Mouse (Mus musculus) hindbrain, postnatal 0 days (tissue): ENCODE results near the gene Adamts20. TPM values are rescaled to one million over a fixed set of nuclear protein-coding genes. Genes with fewer than 3 reads are reported as not detected.

Experiments used
- ATAC-seq: fragments of 200-750 bp; cut with Nextera tagmentation; 2 replicates; pipeline ENCODE4 v1.8.0; 2017; ENCODE audit warnings: mild to moderate bottlenecking, moderate TSS enrichment, moderate library complexity
- DNase-seq: peaks from one replicate; pipeline ENCODE4 v3.0.0-alpha.2; 2015; ENCODE audit warnings: low spot score
- H3K27ac ChIP-seq: fragments of 300-500 bp; sonication (generic); 2 replicates; pipeline ENCODE4 v1.5.1; 2014; ENCODE audit warnings: mild to moderate bottlenecking
- H3K27me3 ChIP-seq: fragments of 300-500 bp; sonication (generic); 2 replicates; pipeline ENCODE4 v1.6.1; 2014; ENCODE audit warnings: low read length, mixed read lengths; ENCODE audit not compliant: insufficient read depth
- H3K36me3 ChIP-seq: fragments of 300-500 bp; sonication (generic); 2 replicates; pipeline ENCODE4 v1.6.1; 2014; ENCODE audit warnings: low read length, mixed read lengths; ENCODE audit not compliant: insufficient read depth
- H3K4me1 ChIP-seq: fragments of 300-500 bp; sonication (generic); 2 replicates; pipeline ENCODE4 v1.6.1; 2014; ENCODE audit warnings: antibody characterized with exemption, low read length, mixed read lengths; ENCODE audit not compliant: insufficient read depth
- H3K4me2 ChIP-seq: fragments of 300-500 bp; sonication (generic); 2 replicates; pipeline ENCODE4 v1.6.1; 2014; ENCODE audit warnings: low read depth, mild to moderate bottlenecking, low read length, moderate library complexity, mixed read lengths
- H3K4me3 ChIP-seq: fragments of 300-500 bp; sonication (generic); 2 replicates; pipeline ENCODE4 v1.5.1; 2014; ENCODE audit warnings: low read length
- H3K9ac ChIP-seq: fragments of 300-500 bp; sonication (generic); replicated peaks from 2 replicates; pipeline ENCODE4 v1.6.1; 2014; ENCODE audit warnings: mild to moderate bottlenecking, low read length, moderate library complexity, mixed read lengths
- H3K9me3 ChIP-seq: fragments of 300-500 bp; sonication (generic); 2 replicates; pipeline ENCODE4 v1.6.1; 2016; ENCODE audit warnings: low read length, mixed read lengths
- CTCF ChIP-seq: IDR thresholded peaks from 2 replicates; pipeline ENCODE4 v1.5.1; 2016; ENCODE audit warnings: antibody characterized with exemption, control low read depth, low read depth
- WGBS: fragments of 180-500 bp; shearing (Covaris S2); extraction: QIAGEN DNeasy Blood & Tissue Kit; methylation state at CpG from one replicate; pipeline ENCODE4 v1.1.7; 2014; 5-methylcytosine and 5-hydroxymethylcytosine counted together
- polyA plus RNA-seq: library from polyadenylated mRNA; unstranded; fragments of >200 nt; fragmentation: Nextera tagmentation; extraction: Ambion mirVana; gene quantifications from 2 replicates; pipeline ENCODE4 v1.2.1, GENCODE M21; 2015
- total RNA-seq: library from RNA; depleted of rRNA; stranded (reverse); fragments of >200 nt; gene quantifications from 2 replicates; pipeline ENCODE4 v1.2.3, GENCODE M21; 2014; rRNA removed

Gene Adamts20
- total and polyA plus RNA-seq, 2 experiments from 2014 or later, result 3.4 to 10.6 TPM

DNA sequence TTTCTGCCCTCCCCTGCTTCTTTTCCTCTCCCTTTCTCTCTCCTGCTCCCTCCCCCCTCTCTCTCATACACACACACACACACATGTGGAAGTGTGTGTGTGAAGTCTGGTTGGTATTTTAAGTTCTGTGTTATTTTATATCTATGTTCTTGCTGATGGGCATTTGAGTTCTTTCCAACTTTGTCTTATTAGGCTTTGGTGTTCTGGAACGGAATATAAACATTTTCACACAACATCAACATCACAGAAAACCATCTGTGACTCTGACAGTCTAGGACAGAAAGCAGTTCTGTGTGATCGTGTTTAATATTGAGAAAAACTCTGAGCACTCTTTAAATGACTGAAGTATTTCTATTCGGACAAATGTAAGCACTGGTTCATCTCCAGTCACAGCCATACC lies 229.1 kb downstream of the Adamts20 start:
- no peak for ATAC-seq
- DNase-seq, result no peak
- Histone ChIP-seq H3K9ac (no peak overlapping the region), H3K4me2 (no peak overlapping the region), H3K4me1 (no peaks in the 10 kb centered on the region), H3K27ac (no peak overlapping the region), H3K27me3 (no peaks in the 10 kb centered on the region), H3K4me3 (no peak overlapping the region), H3K36me3 (no peaks in the 10 kb centered on the region), H3K9me3 (no peaks in the 10 kb centered on the region)
- no peak for TF ChIP-seq CTCF
- 73% methylated on average over 3 of the region's 3 CpGs for WGBS

DNA sequence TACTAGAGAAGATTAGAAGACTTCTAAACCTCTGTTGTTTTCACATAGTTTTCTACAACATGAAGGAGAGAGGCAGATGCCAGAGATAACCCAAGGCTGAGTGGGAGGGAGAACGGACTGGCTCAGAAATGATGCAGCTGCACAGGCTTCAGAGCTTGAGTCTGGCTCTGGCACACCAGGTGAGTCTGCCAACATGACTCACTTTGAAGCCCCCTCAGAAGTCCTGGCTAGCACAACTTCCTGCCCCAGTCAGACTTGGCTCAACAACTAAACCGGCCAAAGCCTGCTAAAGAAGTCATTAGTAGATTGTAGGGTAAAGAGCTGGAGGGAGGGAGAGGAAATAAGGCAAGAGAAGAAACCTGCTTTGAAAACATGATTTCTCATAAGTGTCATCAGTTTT lies 230.0 kb downstream of the Adamts20 start:
- Histone ChIP-seq H3K4me3 (no peak overlapping the region), H3K27ac (no peak overlapping the region), H3K4me1 (no peaks in the 10 kb centered on the region), H3K4me2 (no peak overlapping the region), H3K27me3 (no peaks in the 10 kb centered on the region), H3K36me3 (no peaks in the 10 kb centered on the region), H3K9me3 (no peaks in the 10 kb centered on the region), H3K9ac (no peak overlapping the region)
- WGBS, result 71% methylated on average over 2 of the region's 2 CpGs
- no peak for TF ChIP-seq CTCF
- ATAC-seq (no peak), DNase-seq (no peak)

DNA sequence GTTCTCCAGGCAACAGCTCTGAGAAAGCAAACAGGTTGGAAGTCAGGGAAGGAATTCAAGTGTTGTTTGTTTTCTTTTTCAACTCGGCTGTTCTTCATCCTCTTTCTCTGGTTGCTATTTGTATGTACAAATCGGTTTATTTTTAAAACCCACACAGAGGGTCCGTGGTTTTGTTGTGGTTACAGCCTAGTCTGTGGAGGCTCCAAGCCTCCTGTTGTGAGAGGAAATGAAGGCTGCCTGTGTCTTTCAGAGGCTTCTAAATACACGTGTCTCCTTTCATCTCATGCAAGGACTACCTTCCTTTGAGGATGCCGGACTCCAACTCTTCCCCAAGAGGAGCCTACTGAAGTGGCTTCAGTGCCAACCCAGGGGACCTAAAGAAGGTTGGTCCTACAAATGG lies 234.0 kb downstream of the Adamts20 start:
- 48% methylated on average over 5 of the region's 5 CpGs for WGBS
- Histone ChIP-seq H3K9me3 (no peaks in the 10 kb centered on the region), H3K27ac (peak overlapping the region; percentile 20; the same call in 1 of the 2 replicates), H3K9ac (no peak overlapping the region), H3K4me3 (no peak overlapping the region), H3K27me3 (no peaks in the 10 kb centered on the region), H3K4me1 (no peaks in the 10 kb centered on the region), H3K4me2 (no peak overlapping the region), H3K36me3 (no peaks in the 10 kb centered on the region)
- TF ChIP-seq CTCF, result no peak
- DNase-seq (peak; percentile 15), ATAC-seq (no peak)

DNA sequence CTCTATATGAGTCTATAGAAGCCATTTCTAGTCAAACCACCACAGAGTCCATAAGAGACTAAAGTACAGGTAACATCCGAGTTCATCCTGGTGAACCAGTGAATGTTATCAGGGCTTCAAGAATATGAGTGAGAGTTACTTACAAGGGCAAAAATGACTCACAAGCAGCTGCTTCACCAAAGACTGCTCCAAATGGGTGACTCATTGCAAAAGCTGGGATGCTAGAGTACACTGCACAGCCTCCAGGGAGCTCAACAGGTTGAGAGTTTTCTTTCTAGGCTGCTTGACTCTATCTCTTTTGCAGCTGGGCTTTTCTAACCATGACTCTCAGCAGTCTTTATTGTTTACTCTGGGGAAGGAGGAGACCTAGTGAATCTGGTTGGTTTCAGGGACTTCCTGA lies 237.8 kb downstream of the Adamts20 start:
- Histone ChIP-seq H3K27ac (no peak overlapping the region), H3K36me3 (no peaks in the 10 kb centered on the region), H3K4me2 (no peak overlapping the region), H3K4me1 (peaks cover 5% of the 10 kb centered on the region; the same call in 1 of the 2 replicates), H3K9me3 (no peaks in the 10 kb centered on the region), H3K27me3 (no peaks in the 10 kb centered on the region), H3K9ac (no peak overlapping the region), H3K4me3 (no peak overlapping the region)
- no peak for ATAC-seq
- DNase-seq, result no peak
- 94% methylated on average over 1 of the region's 1 CpGs for WGBS
- TF ChIP-seq CTCF, result no peak

DNA sequence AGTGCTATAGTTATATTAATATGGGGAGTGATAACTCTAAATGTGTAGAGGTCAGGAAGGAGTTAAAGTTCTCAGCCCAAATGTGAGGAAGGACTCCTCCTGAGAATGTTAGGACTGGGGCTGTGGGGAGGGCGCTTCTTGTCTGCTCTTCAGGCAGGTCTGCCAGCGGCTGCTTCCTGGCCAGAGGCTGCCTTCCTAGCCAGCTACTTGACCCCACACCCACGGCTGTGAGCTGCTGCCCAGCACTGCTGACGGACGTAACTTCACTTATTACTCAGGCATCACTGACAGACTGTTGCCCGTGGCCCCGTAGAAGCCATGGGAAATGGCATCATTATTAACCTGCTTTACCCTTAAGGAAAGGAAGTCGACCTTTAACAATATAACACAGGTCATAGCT lies 242.1 kb downstream of the Adamts20 start:
- ATAC-seq, result no peak

DNA sequence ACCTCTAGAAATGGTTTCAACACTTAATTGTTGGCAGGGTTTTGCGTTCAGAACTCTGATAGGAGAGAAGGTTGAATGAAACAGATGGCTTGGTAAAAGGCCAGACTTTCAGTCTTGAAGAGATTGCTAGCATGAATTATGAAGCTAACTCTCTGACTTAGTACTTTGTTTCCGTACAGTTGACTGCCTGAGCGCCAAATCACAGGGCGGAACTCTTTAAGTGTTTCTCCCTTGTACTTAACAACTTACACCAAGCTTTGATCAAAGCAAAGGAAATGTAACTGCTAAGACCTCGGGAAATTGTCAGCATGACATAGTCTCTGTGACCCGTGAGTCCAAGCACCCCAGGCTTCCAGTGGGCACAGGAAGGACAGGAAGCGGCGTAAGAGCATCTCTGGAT lies 244.5 kb downstream of the Adamts20 start:
- Histone ChIP-seq H3K27me3 (no peaks in the 10 kb centered on the region), H3K4me3 (no peak overlapping the region), H3K9me3 (no peaks in the 10 kb centered on the region), H3K4me2 (no peak overlapping the region), H3K36me3 (no peaks in the 10 kb centered on the region), H3K4me1 (peaks cover 10% of the 10 kb centered on the region), H3K27ac (no peak overlapping the region), H3K9ac (no peak overlapping the region)
- DNase-seq (no peak), ATAC-seq (no peak)
- 57% methylated on average over 8 of the region's 8 CpGs for WGBS
- no peak for TF ChIP-seq CTCF

More for the DNA sequence above, 242.1 kb downstream of the Adamts20 start:
- Histone ChIP-seq H3K27ac (no peak overlapping the region), H3K9ac (no peak overlapping the region), H3K4me3 (no peak overlapping the region), H3K4me1 (peaks cover 10% of the 10 kb centered on the region), H3K4me2 (no peak overlapping the region), H3K27me3 (no peaks in the 10 kb centered on the region), H3K9me3 (no peaks in the 10 kb centered on the region), H3K36me3 (no peaks in the 10 kb centered on the region)
- no peak for TF ChIP-seq CTCF
- DNase-seq, result no peak
- WGBS, result 34% methylated on average over 8 of the region's 8 CpGs

Other genes with a start within 250 kb of the Adamts20 start
- 3.0 and 3.7 TPM in 2 replicates for gene Pus7l, start 78.1 kb upstream of the Adamts20 start, total RNA-seq
- 4.8 and 6.7 TPM in 2 replicates for gene Pus7l, start 78.1 kb upstream of the Adamts20 start, polyA plus RNA-seq
- gene Irak4, start 78.2 kb upstream of the Adamts20 start, total RNA-seq, result 0.52 and 0.90 TPM in 2 replicates
- 1.9 and 2.1 TPM in 2 replicates for gene Irak4, start 78.2 kb upstream of the Adamts20 start, polyA plus RNA-seq
- 34.3 and 37.1 TPM in 2 replicates for gene Twf1, start 124.5 kb upstream of the Adamts20 start, total RNA-seq
- gene Twf1, start 124.5 kb upstream of the Adamts20 start, polyA plus RNA-seq, result 77.4 and 77.8 TPM in 2 replicates
- 17.4 and 19.9 TPM in 2 replicates for gene Tmem117, start 163.8 kb upstream of the Adamts20 start, total RNA-seq
- gene Tmem117, start 163.8 kb upstream of the Adamts20 start, polyA plus RNA-seq, result 21.6 and 22.3 TPM in 2 replicates